Mouse (Mus musculus) stomach, embryonic 15.5 days (tissue): ENCODE results near the gene Hadh. TPM values are rescaled to one million over a fixed set of nuclear protein-coding genes. Genes with fewer than 3 reads are reported as not detected.

ENCODE experiments used
- ATAC-seq: fragments of 200-750 bp; cut with Nextera tagmentation; 2 replicates; pipeline ENCODE4 v1.8.0; 2017; ENCODE audit warnings: low read depth, moderate number of reproducible peaks, moderate TSS enrichment; ENCODE audit not compliant: insufficient read depth, low FRiP score
- H3K27ac ChIP-seq: fragments of 300-500 bp; sonication (generic); 2 replicates; pipeline ENCODE4 v1.5.1; 2015; ENCODE audit warnings: mild to moderate bottlenecking, inconsistent platforms
- H3K27me3 ChIP-seq: fragments of 300-500 bp; sonication (generic); replicated peaks from 2 replicates; pipeline ENCODE4 v1.6.1; 2015; ENCODE audit warnings: inconsistent platforms
- H3K36me3 ChIP-seq: fragments of 300-500 bp; sonication (generic); 2 replicates; pipeline ENCODE4 v1.6.1; 2015; ENCODE audit warnings: inconsistent platforms
- H3K4me1 ChIP-seq: fragments of 300-500 bp; sonication (generic); 2 replicates; pipeline ENCODE4 v1.6.1; 2015; ENCODE audit warnings: inconsistent platforms
- H3K4me2 ChIP-seq: fragments of 300-500 bp; sonication (generic); 2 replicates; pipeline ENCODE4 v1.6.1; 2015; ENCODE audit warnings: mild to moderate bottlenecking, inconsistent platforms
- H3K4me3 ChIP-seq: fragments of 300-500 bp; sonication (generic); replicated peaks from 2 replicates; pipeline ENCODE4 v1.5.1; 2015; ENCODE audit warnings: inconsistent platforms
- H3K9ac ChIP-seq: fragments of 300-500 bp; sonication (generic); 2 replicates; pipeline ENCODE4 v1.6.1; 2015; ENCODE audit warnings: inconsistent platforms
- H3K9me3 ChIP-seq: fragments of 300-500 bp; sonication (generic); 2 replicates; pipeline ENCODE4 v1.6.1; 2016; ENCODE audit warnings: inconsistent platforms
- WGBS: fragments of 180-500 bp; shearing (Covaris S2); methylation state at CpG from one replicate; pipeline ENCODE4 v1.1.7; 2015; 5-methylcytosine and 5-hydroxymethylcytosine counted together
- polyA plus RNA-seq: library from polyadenylated mRNA; unstranded; fragments of >200 nt; fragmentation: Nextera tagmentation; extraction: Ambion mirVana; gene quantifications from 2 replicates; pipeline ENCODE4 v1.2.1, GENCODE M21; 2015

The Hadh gene
- polyA plus RNA-seq, 1 experiment from 2014 or later, result 141 TPM

DNA sequence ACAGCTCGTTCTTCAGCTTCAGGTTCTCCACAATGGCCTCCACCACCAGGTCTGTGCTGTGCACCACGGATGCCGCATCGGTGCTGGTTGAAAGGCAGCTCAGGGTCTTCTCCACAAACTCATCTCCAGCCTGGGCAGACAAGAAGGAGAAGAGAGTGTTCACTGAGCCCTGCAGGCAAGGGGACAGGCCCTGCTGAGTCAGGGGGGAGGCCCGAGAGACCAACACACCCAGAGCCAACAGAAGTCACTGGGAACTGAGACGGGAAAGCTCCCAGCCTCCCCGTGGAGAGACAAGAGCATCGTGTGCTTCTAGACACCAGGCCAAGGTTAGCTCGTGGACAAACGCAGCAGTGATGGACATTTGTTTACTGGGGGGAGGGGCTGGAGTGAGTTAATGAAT lies 23.5 kb downstream of the Hadh start:
- Histone ChIP-seq H3K27me3 (no peaks in the 10 kb centered on the region), H3K4me3 (no peak overlapping the region), H3K27ac (no peak overlapping the region), H3K9me3 (0 out of 2 replicates have a peak, but pooled peaks cover under 1% of the 10 kb centered on the region), H3K4me1 (no peaks in the 10 kb centered on the region; the same call in 1 of the 2 replicates), H3K4me2 (no peak overlapping the region), H3K36me3 (peaks cover 15% of the 10 kb centered on the region; the same call in 1 of the 2 replicates), H3K9ac (no peak overlapping the region)
- 71% methylated on average over 10 of the region's 10 CpGs for WGBS
- no peak for ATAC-seq

GRCm38 (mm10) chr3:131247851-131248250 lies 24.1 kb downstream of the Hadh start:
- no peak for ATAC-seq
- H3K36me3 ChIP-seq, result peaks cover 15% of the 10 kb centered on the region; the same call in 1 of the 2 replicates
- WGBS, result 83% methylated on average over 5 of the region's 5 CpGs

DNA sequence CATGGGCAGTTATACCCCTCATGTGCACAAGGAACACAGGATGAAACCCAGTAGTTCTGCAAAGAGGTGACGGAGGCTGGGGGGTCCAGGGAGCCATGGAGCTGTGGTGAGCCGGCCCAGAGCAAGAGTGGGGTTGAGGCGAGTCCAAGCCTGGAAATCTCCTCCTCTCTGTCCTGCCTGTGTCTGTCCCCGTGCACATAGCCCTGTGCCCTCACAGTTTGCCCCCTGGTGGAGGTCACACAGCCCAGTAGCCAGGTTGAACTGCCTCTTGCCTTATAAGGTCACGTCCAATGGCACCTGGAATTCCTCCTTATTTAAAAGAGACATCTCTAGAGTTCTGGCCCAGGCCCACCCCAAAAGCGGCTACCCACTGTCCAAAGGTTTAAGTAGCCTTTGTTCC lies 24.5 kb downstream of the Hadh start:
- Histone ChIP-seq H3K4me3 (no peak overlapping the region), H3K27ac (no peak overlapping the region), H3K4me2 (no peak overlapping the region), H3K27me3 (no peaks in the 10 kb centered on the region), H3K4me1 (no peaks in the 10 kb centered on the region; the same call in 1 of the 2 replicates), H3K9me3 (no peaks in the 10 kb centered on the region), H3K36me3 (peaks cover 15% of the 10 kb centered on the region; the same call in 1 of the 2 replicates), H3K9ac (no peak overlapping the region)
- 81% methylated on average over 6 of the region's 6 CpGs for WGBS
- no peak for ATAC-seq

More at GRCm38 (mm10) chr3:131247851-131248250, 24.1 kb downstream of the Hadh start:
- Histone ChIP-seq H3K27me3 (no peaks in the 10 kb centered on the region), H3K27ac (no peak overlapping the region), H3K9ac (no peak overlapping the region), H3K4me3 (no peak overlapping the region), H3K4me1 (no peaks in the 10 kb centered on the region; the same call in 1 of the 2 replicates), H3K4me2 (no peak overlapping the region), H3K9me3 (no peaks in the 10 kb centered on the region)

DNA sequence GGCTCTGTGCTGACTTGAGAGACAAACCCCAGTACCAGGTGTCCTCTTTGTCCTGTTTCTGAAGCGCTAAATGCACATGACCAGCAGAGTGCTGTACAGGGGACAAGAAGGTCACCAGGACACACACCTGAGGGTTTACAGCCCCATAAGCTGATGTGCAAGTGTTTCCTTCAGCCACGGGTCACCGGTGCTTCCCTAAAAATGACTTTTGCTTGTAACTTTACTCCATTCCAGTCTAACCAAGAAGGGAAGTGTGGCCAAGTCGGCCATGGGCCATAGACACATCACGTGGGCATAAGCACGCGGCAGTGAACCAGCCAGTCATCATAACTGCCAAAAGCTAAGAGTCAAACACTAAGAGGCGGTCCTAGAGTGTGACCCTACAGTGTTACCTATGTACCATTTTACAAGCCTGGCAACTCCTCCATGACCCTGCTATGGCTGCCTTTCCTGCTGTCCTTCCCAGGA lies 25.3 kb downstream of the Hadh start:
- H3K4me3 ChIP-seq, result no peak overlapping the region
- no peak overlapping the region for H3K4me2 ChIP-seq
- H3K4me1 ChIP-seq, result no peaks in the 10 kb centered on the region; the same call in 1 of the 2 replicates
- WGBS, result 88% methylated on average over 8 of the region's 8 CpGs
- H3K9me3 ChIP-seq, result no peaks in the 10 kb centered on the region
- no peak for ATAC-seq
- no peak overlapping the region for H3K27ac ChIP-seq
- no peaks in the 10 kb centered on the region for H3K27me3 ChIP-seq
- H3K36me3 ChIP-seq, result peaks cover 15% of the 10 kb centered on the region
- H3K9ac ChIP-seq, result no peak overlapping the region

DNA sequence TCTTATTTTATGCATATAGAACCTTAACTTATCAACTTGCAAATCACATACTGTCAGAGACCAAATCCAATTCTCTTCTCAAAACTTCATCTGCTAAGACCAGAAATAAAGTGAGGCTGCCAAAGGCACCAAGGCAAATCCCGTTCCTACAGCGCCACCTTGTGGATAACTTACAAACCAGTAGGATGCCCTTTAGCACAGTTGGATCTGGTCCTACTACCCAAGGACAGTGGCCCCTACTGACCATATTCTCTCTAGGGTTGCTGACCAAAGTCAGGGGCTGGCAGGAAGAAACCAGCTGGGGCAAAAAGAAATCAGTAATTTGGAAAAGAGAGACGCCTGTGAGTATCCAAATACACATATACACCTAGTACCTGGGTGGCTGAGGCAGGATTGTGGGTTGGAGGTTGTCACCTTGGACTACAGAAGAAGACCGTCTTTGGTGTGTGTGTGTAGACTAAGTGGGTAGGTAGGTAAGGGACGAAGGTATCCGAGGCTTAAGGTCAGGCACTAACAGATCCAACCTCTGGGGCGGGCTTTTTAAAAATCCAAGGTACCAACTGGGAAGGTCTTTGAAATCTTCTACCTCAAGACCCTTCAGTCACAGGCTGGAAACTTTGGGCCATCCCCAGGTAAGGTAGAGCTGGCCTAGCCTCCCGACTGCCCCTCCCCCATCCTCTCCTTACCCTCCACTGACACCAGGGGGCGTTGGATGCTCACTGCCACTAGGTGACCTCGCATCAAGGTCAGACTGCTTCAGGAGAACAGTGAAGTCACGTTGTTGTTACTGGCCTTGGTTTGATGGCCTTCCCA lies 25.9 kb downstream of the Hadh start:
- Histone ChIP-seq H3K27me3 (no peaks in the 10 kb centered on the region), H3K4me1 (no peaks in the 10 kb centered on the region; the same call in 1 of the 2 replicates), H3K36me3 (peaks cover 15% of the 10 kb centered on the region), H3K9me3 (no peaks in the 10 kb centered on the region), H3K9ac (no peak overlapping the region), H3K4me2 (no peak overlapping the region), H3K27ac (no peak overlapping the region), H3K4me3 (no peak overlapping the region)
- 57% methylated on average over 11 of the region's 11 CpGs for whole genome bisulfite sequencing
- ATAC-seq, result no peak

GRCm38 (mm10) chr3:131237785-131238633 lies 33.9 kb downstream of the Hadh start:
- Histone ChIP-seq H3K9ac (no peak overlapping the region), H3K4me1 (no peaks in the 10 kb centered on the region), H3K27ac (no peak overlapping the region), H3K4me2 (no peak overlapping the region), H3K36me3 (peaks cover 13% of the 10 kb centered on the region), H3K4me3 (no peak overlapping the region), H3K9me3 (no peaks in the 10 kb centered on the region), H3K27me3 (no peaks in the 10 kb centered on the region)
- peak; percentile 33; the same call in 1 of the 2 replicates for ATAC-seq
- WGBS, result 64% methylated on average over 19 of the region's 19 CpGs

DNA sequence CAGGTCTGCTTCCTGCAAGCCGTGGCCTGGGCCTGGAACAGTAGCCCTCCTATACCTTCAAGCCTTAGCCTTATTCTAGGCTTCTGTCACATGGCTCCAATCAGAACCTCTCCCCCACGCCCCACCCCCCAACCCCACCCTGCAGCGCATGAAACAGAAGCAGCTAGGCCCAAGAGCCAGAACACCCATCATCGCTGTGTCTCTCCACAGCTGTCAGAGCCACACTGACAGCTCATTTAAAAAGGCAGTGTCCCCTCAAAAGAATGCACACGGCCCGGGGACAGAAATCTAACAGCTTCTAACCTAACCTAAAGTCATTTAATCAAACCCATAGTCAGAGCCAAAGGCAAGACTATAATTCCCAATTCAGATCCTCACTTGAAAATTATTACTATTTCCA lies 34.8 kb downstream of the Hadh start:
- Histone ChIP-seq H3K4me3 (no peak overlapping the region), H3K4me2 (no peak overlapping the region), H3K9ac (no peak overlapping the region), H3K36me3 (peaks cover 13% of the 10 kb centered on the region), H3K9me3 (no peaks in the 10 kb centered on the region), H3K27ac (no peak overlapping the region), H3K4me1 (no peaks in the 10 kb centered on the region), H3K27me3 (no peaks in the 10 kb centered on the region)
- WGBS, result 83% methylated on average over 6 of the region's 6 CpGs
- ATAC-seq, result no peak

DNA sequence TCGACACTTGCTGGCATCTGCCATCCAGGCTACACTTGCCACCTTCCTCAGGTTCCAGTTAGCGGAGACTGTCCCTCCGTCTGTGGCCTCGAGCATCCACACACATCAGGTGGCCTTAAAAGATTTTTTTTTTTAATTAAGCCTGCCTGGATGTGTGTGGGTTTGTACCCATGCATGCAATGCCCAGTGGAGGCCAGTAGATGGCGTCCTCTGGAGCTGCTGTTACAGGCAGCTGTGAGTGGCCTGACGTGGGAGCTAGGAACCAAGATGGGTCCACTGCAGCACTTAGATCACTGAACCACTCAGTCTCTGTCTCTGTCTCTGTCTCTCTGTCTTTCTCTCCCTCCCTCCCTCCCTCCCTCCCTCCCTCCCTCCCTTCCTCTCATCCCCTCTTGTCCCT lies 43.8 kb downstream of the Hadh start:
- Histone ChIP-seq H3K36me3 (peaks cover 5% of the 10 kb centered on the region; the same call in 1 of the 2 replicates), H3K4me1 (no peaks in the 10 kb centered on the region), H3K4me3 (no peak overlapping the region), H3K27ac (no peak overlapping the region), H3K9me3 (no peaks in the 10 kb centered on the region), H3K9ac (no peak overlapping the region), H3K4me2 (no peak overlapping the region), H3K27me3 (no peaks in the 10 kb centered on the region)
- 0 out of 2 replicates have a peak, but pooled peaks have one; percentile 18 for ATAC-seq
- WGBS, result 77% methylated on average over 6 of the region's 6 CpGs

DNA sequence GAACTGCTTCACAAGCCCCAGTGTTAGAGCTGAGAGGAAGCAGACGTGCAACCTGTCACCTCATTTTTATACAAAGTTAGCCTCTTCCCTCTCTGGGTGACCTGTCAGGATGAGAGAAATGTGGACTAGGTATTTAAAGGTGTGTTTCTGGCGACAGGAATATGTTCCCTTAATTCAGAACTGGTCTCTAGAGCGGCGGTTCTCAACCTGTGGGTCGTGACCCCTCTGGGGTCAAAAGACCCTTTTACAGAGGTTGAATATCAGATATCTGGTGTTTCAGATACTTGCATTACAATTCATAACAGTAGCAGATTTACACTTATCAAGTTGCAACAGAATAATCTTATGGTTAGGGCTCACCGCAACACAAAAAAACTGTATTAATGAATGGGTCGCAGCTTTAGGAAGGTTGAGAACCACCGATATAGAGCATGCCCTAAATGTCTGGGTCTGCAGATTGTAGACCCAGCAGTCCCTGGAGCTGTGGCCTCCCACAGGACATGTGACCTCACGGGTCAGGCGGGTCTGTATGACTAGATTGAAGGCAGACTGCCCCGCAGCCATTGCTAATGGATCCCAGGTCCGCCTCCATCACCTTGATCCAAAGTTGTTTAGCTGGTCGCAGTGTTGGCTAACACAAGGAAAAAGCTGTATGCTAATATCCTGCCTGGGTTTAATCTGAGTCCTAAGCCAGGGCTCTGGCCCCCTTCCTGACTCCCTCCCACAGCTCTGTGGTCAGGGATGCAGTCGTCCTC lies 53.1 kb downstream of the Hadh start:
- no peaks in the 10 kb centered on the region for H3K4me1 ChIP-seq
- ATAC-seq, result no peak
- H3K9me3 ChIP-seq, result no peaks in the 10 kb centered on the region
- H3K27me3 ChIP-seq, result no peaks in the 10 kb centered on the region
- H3K9ac ChIP-seq, result no peak overlapping the region
- H3K36me3 ChIP-seq, result no peaks in the 10 kb centered on the region
- no peak overlapping the region for H3K27ac ChIP-seq
- 82% methylated on average over 14 of the region's 14 CpGs for WGBS
- H3K4me3 ChIP-seq, result no peak overlapping the region
- H3K4me2 ChIP-seq, result no peak overlapping the region

DNA sequence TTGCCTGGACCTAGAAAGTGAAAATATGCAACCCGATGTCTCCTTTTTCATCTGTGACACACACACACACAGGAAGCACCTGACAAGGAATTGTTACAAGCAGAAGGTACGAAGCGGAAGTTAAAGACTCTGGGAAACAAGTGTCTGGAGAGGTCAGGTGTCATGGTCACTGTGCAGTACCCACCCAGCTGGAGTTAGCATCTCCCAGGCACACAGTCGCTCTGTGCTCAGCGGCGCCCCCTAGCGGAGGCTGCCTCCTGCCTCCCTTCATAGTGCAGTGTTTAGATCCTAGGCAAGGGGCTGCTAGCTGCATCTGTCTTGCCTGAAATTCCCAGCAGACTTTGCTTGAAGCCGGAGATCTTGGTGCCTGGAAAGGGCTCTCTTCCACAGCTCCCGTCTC lies 57.1 kb downstream of the Hadh start:
- no peak overlapping the region for H3K9ac ChIP-seq
- no peak overlapping the region for H3K4me3 ChIP-seq
- no peak for ATAC-seq
- H3K36me3 ChIP-seq, result no peaks in the 10 kb centered on the region
- no peaks in the 10 kb centered on the region for H3K27me3 ChIP-seq
- H3K27ac ChIP-seq, result no peak overlapping the region
- WGBS, result 63% methylated on average over 9 of the region's 9 CpGs
- H3K9me3 ChIP-seq, result no peaks in the 10 kb centered on the region
- no peaks in the 10 kb centered on the region for H3K4me1 ChIP-seq
- H3K4me2 ChIP-seq, result no peak overlapping the region

DNA sequence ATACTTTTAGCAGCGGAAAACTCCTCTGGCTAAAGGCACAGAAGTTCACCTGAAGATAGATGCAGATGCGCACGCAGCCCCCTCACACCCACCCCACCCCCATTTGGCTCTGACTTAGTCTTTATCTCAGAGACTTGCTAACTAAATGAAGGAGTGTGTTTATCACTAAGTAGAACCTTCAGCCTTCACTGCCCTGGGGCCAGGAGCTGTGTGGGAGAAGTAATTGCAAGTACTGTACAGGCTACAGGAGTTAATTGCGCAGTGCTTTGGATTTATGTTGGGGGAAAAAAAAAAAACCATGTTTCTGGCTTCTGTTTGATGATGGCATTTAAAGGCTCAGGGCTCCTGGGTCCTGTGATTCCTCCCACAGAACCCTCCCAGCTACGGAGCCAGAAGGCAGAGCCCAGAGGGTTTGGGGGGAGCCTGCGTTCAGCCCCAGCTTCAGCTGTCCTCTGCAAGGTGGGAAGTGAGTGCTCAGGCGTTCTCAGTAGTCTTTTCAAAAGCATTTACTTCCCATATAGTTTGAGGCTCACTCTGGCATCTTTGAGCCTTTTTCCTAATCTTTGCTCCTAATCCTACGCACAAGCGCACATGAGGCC lies 57.7 kb downstream of the Hadh start:
- no peak for ATAC-seq

More for the DNA sequence above, 57.7 kb downstream of the Hadh start:
- Histone ChIP-seq H3K9me3 (no peaks in the 10 kb centered on the region), H3K27ac (no peak overlapping the region), H3K4me1 (no peaks in the 10 kb centered on the region), H3K4me3 (no peak overlapping the region), H3K27me3 (no peaks in the 10 kb centered on the region), H3K4me2 (no peak overlapping the region), H3K9ac (no peak overlapping the region), H3K36me3 (no peaks in the 10 kb centered on the region)
- WGBS, result 69% methylated on average over 9 of the region's 9 CpGs
